12 mouse cellular contexts compared by ENCODE assay signal in the genomic region with DNA sequence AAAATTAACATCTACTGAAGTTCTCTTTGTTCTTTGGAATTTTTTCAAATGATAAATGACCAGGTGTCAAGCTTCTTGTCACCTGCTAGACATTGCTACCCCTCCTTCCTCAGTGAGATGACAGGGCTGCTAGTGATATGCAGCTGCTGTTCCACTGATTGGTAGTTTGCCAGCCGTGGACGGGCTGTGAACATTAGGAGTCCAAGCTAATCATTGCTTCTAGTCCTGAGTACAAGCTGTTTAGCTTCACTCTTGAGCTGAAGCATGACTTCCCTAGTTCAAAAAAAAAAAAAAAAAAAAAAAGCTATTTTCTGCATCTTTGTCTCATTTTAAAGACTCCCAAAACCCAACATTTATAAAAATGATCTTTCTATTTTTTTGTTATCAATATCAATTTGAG.
"Had no signal": no experiment of that assay in that cellular context is flagged by ENCODE, and none has a peak within 500 bp of the region (broad histone marks: within the 10 kb centered on the region; RNA-seq: fewer than 3 reads in every experiment).

No protein-coding gene starts in this region.

- H3K27ac ChIP-seq: kidney, embryonic 15.5 days; left cerebral cortex, adult 2 months; limb, embryonic 15.5 days; liver, embryonic 12.5 days; midbrain, embryonic 12.5 days; stomach, postnatal 0 days had no signal

- ATAC-seq: intestine, embryonic 16.5 days; liver, embryonic 12.5 days had no signal

- H3K4me1 ChIP-seq: kidney, embryonic 15.5 days; limb, embryonic 15.5 days; liver, embryonic 12.5 days; midbrain, embryonic 12.5 days had no signal

- H3K4me2 ChIP-seq: kidney, embryonic 15.5 days; limb, embryonic 15.5 days; liver, embryonic 12.5 days; midbrain, embryonic 12.5 days had no signal

- H3K9me3 ChIP-seq: kidney, embryonic 15.5 days; limb, embryonic 15.5 days; liver, embryonic 12.5 days; midbrain, embryonic 12.5 days had no signal

- H3K9ac ChIP-seq: kidney, embryonic 15.5 days; limb, embryonic 15.5 days; liver, embryonic 12.5 days; midbrain, embryonic 12.5 days had no signal

- H3K4me3 ChIP-seq: kidney, embryonic 15.5 days; left cerebral cortex, adult 2 months; limb, embryonic 15.5 days; liver, embryonic 12.5 days; midbrain, embryonic 12.5 days had no signal

- H3K27me3 ChIP-seq: kidney, embryonic 15.5 days; limb, embryonic 15.5 days; liver, embryonic 12.5 days; midbrain, embryonic 12.5 days had no signal

- DNase-seq: kidney, adult 2 months; kidney, postnatal 14 days; right cerebral cortex, adult 18-20 months; right cerebral cortex, postnatal 25 days; thymus, postnatal 4 days had no signal

- H3K36me3 ChIP-seq: kidney, embryonic 15.5 days; limb, embryonic 15.5 days; liver, embryonic 12.5 days; midbrain, embryonic 12.5 days had no signal
